Mouse (Mus musculus) adrenal gland, adult 10 weeks (tissue): ENCODE results near the gene Ptprz1. TPM values are rescaled to one million over a fixed set of nuclear protein-coding genes. Genes with fewer than 3 reads are reported as not detected.

Experiments used
- polyA plus RNA-seq: library from polyadenylated mRNA; stranded (reverse); fragments of 350-450 nt; fragmentation: Illumina TruSeq; extraction: RNeasy Lipid Tissue Mini Kit (QIAGEN cat#74804); gene quantifications from one replicate; pipeline ENCODE4 v1.2.3, GENCODE M21; 2014; ENCODE audit warnings: low read depth, low replicate concordance

Gene Ptprz1
- polyA plus RNA-seq = 7.3 TPM

GRCm38 (mm10) chr6:22874781-22875613 is at the start of gene Ptprz1:
Ptprz1 (plus strand) TSS chr6:22875502.

